Mouse (Mus musculus): ENCODE measurements around the gene Aspscr1.

DNA sequence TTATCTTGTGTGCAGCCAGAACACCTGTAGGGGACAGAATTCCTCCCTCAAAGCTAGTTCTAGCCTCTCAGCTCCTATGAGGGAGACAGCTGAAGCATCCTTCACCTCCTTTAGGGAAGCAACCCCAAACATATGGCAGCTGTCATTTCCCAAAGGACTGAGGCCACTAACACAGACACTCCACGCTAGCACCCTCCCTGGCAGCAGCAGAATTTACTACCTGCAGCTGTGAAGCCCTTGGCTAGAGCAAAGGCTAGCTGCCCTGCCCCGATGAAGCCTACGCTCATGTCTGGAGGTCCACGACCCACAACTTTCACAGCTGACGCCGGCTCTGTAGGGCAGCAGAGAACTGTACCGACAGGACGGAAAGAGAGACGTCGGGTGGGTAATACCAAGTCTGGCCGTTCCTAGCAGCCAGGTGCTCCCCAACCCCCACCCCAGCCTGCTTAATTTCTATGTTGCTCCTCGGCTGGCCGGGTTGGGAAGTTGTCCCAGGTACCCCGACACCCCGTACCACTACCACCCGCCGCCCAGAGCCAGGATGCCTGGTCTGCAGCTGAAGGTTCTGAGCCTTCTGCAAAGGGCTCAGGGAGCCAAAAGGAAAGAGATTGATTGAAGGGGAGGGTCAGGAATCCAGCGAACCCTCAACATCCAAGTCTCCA is 29.7 kb upstream of the Aspscr1 start:
- TF ChIP-seq POLR2A (IDR thresholded peaks at IDR 0.05; ENCODE audit: borderline replicate concordance, extremely low read depth, low read depth, low read length) (no peak), CTCF (IDR thresholded peaks at IDR 0.05; ENCODE audit: insufficient read depth, low read length) (no peak)
